In the genomic region with DNA sequence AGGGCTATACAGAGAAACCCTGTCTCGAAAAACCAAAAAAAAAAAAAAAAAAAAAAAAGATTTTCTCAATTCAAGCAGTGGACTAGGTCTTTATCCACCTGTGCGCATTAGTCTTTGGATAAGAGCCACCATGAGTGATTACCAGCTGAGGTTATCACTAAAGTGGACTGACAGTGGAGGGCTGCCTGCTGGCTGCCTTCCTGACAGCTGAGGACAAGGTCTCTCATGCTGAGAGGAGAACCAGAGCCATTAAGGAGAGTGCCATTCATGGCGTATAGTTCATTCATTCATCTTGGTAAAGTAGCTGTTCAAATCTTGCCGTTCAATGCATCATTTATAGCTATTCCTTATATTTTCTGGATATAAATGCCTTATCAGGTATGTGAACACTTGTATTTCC, we compare ENCODE assay signal across 18 mouse cellular contexts. TPM values are rescaled to one million over a fixed set of nuclear protein-coding genes. Genes with fewer than 3 reads are reported as not detected.
"Had no signal": no experiment of that assay in that cellular context is flagged by ENCODE, and none has a peak within 500 bp of the region (broad histone marks: within the 10 kb centered on the region; RNA-seq: fewer than 3 reads in every experiment).

No protein-coding gene starts in this region.

- H3K36me3 ChIP-seq: lung, embryonic 15.5 days; midbrain, embryonic 13.5 days; midbrain, embryonic 15.5 days; neural tube, embryonic 12.5 days; stomach, embryonic 15.5 days had no signal

- H3K4me3 ChIP-seq: lung, embryonic 15.5 days; megakaryocyte, embryonic 14.5 days; midbrain, embryonic 13.5 days; midbrain, embryonic 15.5 days; neural tube, embryonic 12.5 days; stomach, embryonic 15.5 days had no signal

- H3K4me2 ChIP-seq: lung, embryonic 15.5 days; midbrain, embryonic 11.5 days; midbrain, embryonic 13.5 days; midbrain, embryonic 15.5 days; neural tube, embryonic 12.5 days; stomach, embryonic 15.5 days had no signal

- H3K9ac ChIP-seq: lung, embryonic 15.5 days; midbrain, embryonic 13.5 days; midbrain, embryonic 15.5 days; neural tube, embryonic 12.5 days; stomach, embryonic 15.5 days had no signal

- H3K9me3 ChIP-seq: lung, embryonic 15.5 days; midbrain, embryonic 13.5 days; midbrain, embryonic 15.5 days; neural tube, embryonic 12.5 days; stomach, embryonic 15.5 days had no signal

- H3K27ac ChIP-seq: lung, embryonic 15.5 days; macrophage; midbrain, embryonic 13.5 days; midbrain, embryonic 15.5 days; neural tube, embryonic 12.5 days; stomach, embryonic 15.5 days; stomach, postnatal 0 days had no signal

- H3K27me3 ChIP-seq: lung, embryonic 15.5 days; megakaryocyte, embryonic 14.5 days; midbrain, embryonic 13.5 days; midbrain, embryonic 15.5 days; neural tube, embryonic 12.5 days; stomach, embryonic 15.5 days had no signal

- DNase-seq: lung, adult 2 months; lung, postnatal 14 days; lung, postnatal 36 days; right cerebral cortex, postnatal 14 days; thymus, adult 2 months; thymus, postnatal 25 days; thymus, postnatal 4 days had no signal

- ATAC-seq: lung, postnatal 0 days; midbrain, embryonic 13.5 days; midbrain, embryonic 15.5 days had no signal

- H3K4me1 ChIP-seq: lung, embryonic 15.5 days; midbrain, embryonic 13.5 days; midbrain, embryonic 15.5 days; neural tube, embryonic 12.5 days had no signal

RNA-seq across cellular contexts. Expression of gene Gpr179, which starts 55.3 kb away (rescaled TPM):
- total RNA-seq: neutrophil, adult 5-6 weeks had no signal
- polyA plus RNA-seq: midbrain, embryonic 11.5 days had no signal
